Mouse (Mus musculus): ENCODE results near the gene Dnttip2.
"Not testable (repeated sequence)": the region's sequence is repeated elsewhere in the genome, so short reads cannot be mapped to it uniquely, and the experiment has no call there.

DNA sequence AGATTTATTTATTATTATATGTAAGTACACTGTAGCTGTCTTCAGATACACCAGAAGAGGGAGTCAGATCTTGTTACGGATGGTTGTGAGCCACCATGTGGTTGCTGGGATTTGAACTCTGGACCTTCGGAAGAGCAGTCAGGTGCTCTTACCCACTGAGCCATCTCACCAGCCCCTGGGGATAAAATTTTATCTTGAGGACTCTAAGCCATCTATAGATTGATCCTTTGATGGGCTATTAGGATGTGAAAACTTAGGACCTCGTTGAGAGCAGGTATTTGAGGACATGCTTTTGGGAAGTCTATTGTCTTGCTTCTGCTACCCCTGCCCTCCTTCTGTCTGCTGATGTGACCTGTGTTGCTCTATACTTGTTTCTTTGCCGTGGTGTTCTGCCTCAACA, 15.2 kb downstream of the Dnttip2 start:
- TF ChIP-seq ZNF384 (IDR thresholded peaks at IDR 0.05; ENCODE audit: low read depth, low read length); CHD2 (IDR thresholded peaks at IDR 0.05; ENCODE audit: low read depth, low read length); HCFC1 (IDR thresholded peaks at IDR 0.05; ENCODE audit: borderline replicate concordance, insufficient read depth, low read length); ZC3H11A (IDR thresholded peaks at IDR 0.05; ENCODE audit: borderline replicate concordance, low read depth, low read length): not testable (repeated sequence)

Measured in ES-E14 (cell line).